Mouse (Mus musculus) heart, postnatal 0 days (tissue): ENCODE measurements around the gene Secisbp2.

Source experiments
- CTCF ChIP-seq: IDR thresholded peaks from 2 replicates; pipeline ENCODE4 v1.5.1; 2016; ENCODE audit warnings: antibody characterized with exemption, control low read depth, low read depth
- EP300 ChIP-seq: IDR thresholded peaks from 2 replicates; pipeline ENCODE4 v1.6.1; 2016; ENCODE audit warnings: antibody characterized with exemption, low read depth

DNA sequence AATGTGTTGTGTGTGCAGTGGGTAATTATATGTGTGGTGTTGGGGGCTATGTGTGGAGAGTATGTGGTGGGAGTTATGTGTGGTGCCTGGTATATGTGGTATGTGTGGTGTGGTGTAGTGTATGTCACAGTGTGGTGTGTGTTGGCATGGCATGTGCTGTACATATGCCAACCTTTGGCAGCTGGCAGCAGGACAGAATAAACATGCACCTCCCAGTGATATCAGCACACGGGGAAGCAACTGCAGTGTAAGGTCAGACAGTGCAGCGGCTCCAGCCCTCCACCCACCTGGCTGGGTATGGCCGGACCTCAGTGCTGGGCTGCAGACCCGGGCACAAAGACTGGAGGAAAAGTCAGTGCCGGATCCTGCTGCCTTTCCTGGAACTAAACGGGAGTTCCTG is 46.0 kb downstream of the Secisbp2 start:
- TF ChIP-seq CTCF (no peak), EP300 (no peak)
